Mouse (Mus musculus) brain, embryonic 18.5 days (tissue): ENCODE measurements around the gene Heph.
"Not testable (repeated sequence)": the region's sequence is repeated elsewhere in the genome, so short reads cannot be mapped to it uniquely, and the experiment has no call there.

Source experiments
- DNase-seq: peaks from one replicate; pipeline ENCODE4 v3.0.0-alpha.2; 2012; ENCODE audit warnings: low read depth, low spot score

Gene Heph

GRCm38 (mm10) chrX:96455149-96455548, at the start of gene Heph:
Gene Heph (plus strand): TSS chrX:96455359.
- DNase-seq: no peak

- DNase-seq: not testable (repeated sequence)
These were observed 39.8 kb upstream of the Heph start for GRCm38 (mm10) chrX:96415351-96415750.

DNA sequence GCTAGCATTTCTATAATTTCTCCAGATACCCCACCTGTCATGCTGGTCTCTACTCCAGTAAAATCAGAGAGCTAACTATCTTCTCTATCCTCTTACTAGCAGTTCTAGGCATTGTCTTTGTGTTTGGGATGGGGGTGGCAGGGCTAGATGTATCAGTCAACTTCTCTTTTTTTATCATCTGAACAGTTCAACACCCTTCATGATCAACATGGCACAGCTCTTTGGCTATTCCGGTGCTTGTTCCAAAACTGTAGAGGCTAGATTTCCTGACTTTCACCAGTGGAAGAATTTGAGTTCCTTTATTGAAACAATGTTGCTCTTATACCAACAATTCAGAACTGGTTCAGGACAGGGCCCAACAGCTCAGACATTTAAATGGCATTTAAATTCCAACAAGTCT, 38.2 kb upstream of the Heph start:
- DNase-seq: no peak

DNA sequence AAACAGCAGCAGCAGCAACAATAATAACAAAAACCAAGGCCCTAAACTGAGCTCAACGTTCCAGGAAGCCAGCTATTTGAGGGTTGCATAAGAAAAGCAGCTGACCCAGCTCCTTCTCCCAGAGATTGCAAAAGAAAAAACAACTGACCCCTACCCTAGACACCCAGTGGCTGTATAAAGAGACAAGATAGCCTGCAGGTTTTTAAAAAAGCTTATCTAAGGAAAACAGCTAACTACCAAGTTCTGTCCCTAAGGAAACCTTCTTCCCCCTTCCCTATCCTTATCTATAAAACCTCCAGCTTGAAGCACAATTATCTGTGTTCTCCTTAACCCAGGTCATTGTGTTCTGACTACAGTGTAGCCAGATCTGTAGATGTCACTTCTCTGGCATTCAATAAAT, 37.4 kb upstream of the Heph start:
- DNase-seq: no peak

GRCm38 (mm10) chrX:96419383-96419782, 35.8 kb upstream of the Heph start:
- no peak for DNase-seq

DNA sequence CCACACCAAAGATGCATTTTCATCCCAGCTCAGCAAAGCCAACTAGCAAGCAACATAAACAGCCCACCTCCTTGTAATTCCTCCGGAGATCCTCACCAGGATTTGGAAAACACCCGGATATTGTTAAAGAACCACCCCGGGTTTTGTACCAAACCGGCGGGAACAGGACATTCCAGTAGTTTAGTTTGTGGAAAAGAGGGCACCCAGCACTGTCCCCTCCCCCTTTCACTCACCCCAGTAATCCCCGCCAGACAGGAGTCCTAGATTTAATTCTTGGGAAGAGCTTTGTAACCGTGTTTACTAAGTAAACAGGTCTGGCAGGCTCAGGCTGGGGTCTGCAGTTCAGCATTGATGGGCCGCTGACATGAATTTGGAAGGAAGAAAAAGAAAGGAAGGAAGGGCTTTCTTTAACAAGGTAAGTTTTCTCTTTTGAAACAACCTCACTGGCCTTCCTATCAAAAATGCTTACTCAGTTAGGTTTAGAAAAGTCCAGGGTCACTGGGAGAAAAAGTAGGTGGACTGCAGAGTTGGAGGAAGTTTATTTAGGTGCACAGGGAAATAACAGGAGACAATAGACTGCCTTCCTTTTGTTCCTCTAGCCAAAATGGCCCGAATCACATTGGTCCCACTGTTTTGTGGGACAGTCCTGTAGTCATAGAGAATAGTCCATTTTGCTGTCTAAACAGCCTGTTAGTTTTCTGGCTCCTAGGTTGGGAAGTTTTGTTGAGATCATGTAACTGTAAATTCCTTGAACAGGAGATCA, 1.2 kb downstream of the Heph start, which contains the start of gene Hsf3:
Hsf3 (minus strand) TSS at position 94 of the 763 bp plus-strand sequence.
- no peak for DNase-seq

GRCm38 (mm10) chrX:96501580-96501979, 46.4 kb downstream of the Heph start:
- DNase-seq: no peak
